Mouse (Mus musculus): ENCODE results near the gene Nrxn3.

Nrxn3 gene

GRCm38 (mm10) chr12:89554740-89555430 is 832.2 kb downstream of the Nrxn3 start:
- no peak for DNase-seq

GRCm38 (mm10) chr12:89558921-89559320 is 836.2 kb downstream of the Nrxn3 start:
- DNase-seq, result no peak

- no peak for DNase-seq
These were observed 839.4 kb downstream of the Nrxn3 start for GRCm38 (mm10) chr12:89561989-89562565.

GRCm38 (mm10) chr12:89568723-89569377 is 846.2 kb downstream of the Nrxn3 start:
- no peak for DNase-seq

- no peak for DNase-seq
These were observed 869.8 kb downstream of the Nrxn3 start for GRCm38 (mm10) chr12:89592459-89592858.

- no peak for DNase-seq
These were observed 891.0 kb downstream of the Nrxn3 start for GRCm38 (mm10) chr12:89613670-89614069.

- no peak for DNase-seq
These were observed 903.1 kb downstream of the Nrxn3 start for GRCm38 (mm10) chr12:89625746-89626145.

GRCm38 (mm10) chr12:89640046-89640445 is 917.4 kb downstream of the Nrxn3 start:
- no peak for DNase-seq

- no peak for DNase-seq
These were observed 918.8 kb downstream of the Nrxn3 start for GRCm38 (mm10) chr12:89641460-89641859.

- no peak for DNase-seq
These were observed 930.5 kb downstream of the Nrxn3 start for GRCm38 (mm10) chr12:89653211-89653610.

- DNase-seq, result no peak
These were observed 938.5 kb downstream of the Nrxn3 start for GRCm38 (mm10) chr12:89661219-89661618.

GRCm38 (mm10) chr12:89668856-89669255 is 946.2 kb downstream of the Nrxn3 start:
- DNase-seq, result no peak

GRCm38 (mm10) chr12:89672819-89673218 is 950.1 kb downstream of the Nrxn3 start:
- DNase-seq, result no peak

- DNase-seq, result no peak
These were observed 963.0 kb downstream of the Nrxn3 start for GRCm38 (mm10) chr12:89685633-89686032.

- DNase-seq, result no peak
These were observed 966.4 kb downstream of the Nrxn3 start for GRCm38 (mm10) chr12:89689086-89689485.

GRCm38 (mm10) chr12:89699469-89699868 is 976.8 kb downstream of the Nrxn3 start:
- no peak for DNase-seq

- DNase-seq, result no peak
These were observed 978.3 kb downstream of the Nrxn3 start for GRCm38 (mm10) chr12:89700937-89701458.

- DNase-seq, result no peak
These were observed 980.3 kb downstream of the Nrxn3 start for GRCm38 (mm10) chr12:89702931-89703330.

- DNase-seq, result no peak
These were observed 985.2 kb downstream of the Nrxn3 start for GRCm38 (mm10) chr12:89707913-89708312.

GRCm38 (mm10) chr12:89710459-89710858 is 987.8 kb downstream of the Nrxn3 start:
- DNase-seq, result no peak

GRCm38 (mm10) chr12:89711791-89712190 is 989.1 kb downstream of the Nrxn3 start:
- no peak for DNase-seq

- DNase-seq, result peak; percentile 45 to 62
These were observed 996.8 kb downstream of the Nrxn3 start for GRCm38 (mm10) chr12:89719194-89720080.

GRCm38 (mm10) chr12:89720945-89721344 is 998.3 kb downstream of the Nrxn3 start:
- DNase-seq, result no peak
